Comparison of ENCODE assay signal across 20 mouse cellular contexts in genomic region chr17:5168046-5168445, GRCm38 (mm10).
A peak's percentile ranks its signal among the peaks of the same experiment; 100 is the strongest.
DNase-seq lines count a peak whose midpoint lies in the region; ATAC-seq and TF ChIP-seq lines count a peak whose summit lies in the region.
"Had no signal": no experiment of that assay in that cellular context is flagged by ENCODE, and none has a peak within 500 bp of the region (broad histone marks: within the 10 kb centered on the region; RNA-seq: fewer than 3 reads in every experiment).

No protein-coding gene starts in this region.

- in situ Hi-C loops in CH12.LX (cut with MboI; ENCODE audit: low pct_ligation_motif_present, low pct_unique_long_range_greater_than_20kb, low sequenced_read_pairs), result loop anchor here (25.0 kb wide), 1 partner anchor 381 kb away; no protein-coding TSS in a partner anchor

- no peak for TF ChIP-seq EP300 in CH12.LX (IDR thresholded peaks at IDR 0.05; ENCODE audit: low read length)

- dilution Hi-C loops in CH12.LX (cut with MboI; ENCODE audit: extremely low pct_ligation_motif_present, extremely low pct_unique_long_range_greater_than_20kb, low sequenced_read_pairs), result no loop called here

- no peaks in the 10 kb centered on the region for H3K27me3 ChIP-seq in kidney, postnatal 0 days (ENCODE audit: insufficient read depth, low read length)
- H3K27me3 ChIP-seq in kidney, embryonic 16.5 days (ENCODE audit: insufficient read depth, low read length), result no peaks in the 10 kb centered on the region
- no peaks in the 10 kb centered on the region for H3K27me3 ChIP-seq in CH12.LX (replicated peaks)
- H3K27me3 ChIP-seq: embryonic facial prominence, embryonic 15.5 days; heart, embryonic 15.5 days; kidney, embryonic 15.5 days; limb, embryonic 13.5 days; neural tube, embryonic 13.5 days had no signal

- H3K4me1 ChIP-seq in kidney, postnatal 0 days (replicated peaks; ENCODE audit: insufficient read depth, low read length), result peaks cover 11% of the 10 kb centered on the region
- peaks cover 32% of the 10 kb centered on the region for H3K4me1 ChIP-seq in kidney, embryonic 16.5 days (ENCODE audit: insufficient read depth, low read length)
- H3K4me1 ChIP-seq in CH12.LX (ENCODE audit: control insufficient read depth in 1 of 2, insufficient read depth in 2 of 2), result peaks cover 21 to 91% of the 10 kb centered on the region in 2 experiments

- H3K4me3 ChIP-seq in kidney, postnatal 0 days (replicated peaks; ENCODE audit: low read depth, low read length), result no peak overlapping the region
- no peak overlapping the region for H3K4me3 ChIP-seq in kidney, embryonic 16.5 days (ENCODE audit: low read length)
- no peak overlapping the region for H3K4me3 ChIP-seq in CH12.LX (replicated peaks in 1 of 3; ENCODE audit: low read depth in 2 of 3, low read length in 2 of 3, poor library complexity in 1 of 3)
- H3K4me3 ChIP-seq: embryonic facial prominence, embryonic 15.5 days; heart, embryonic 15.5 days; hindbrain, embryonic 10.5 days; kidney, embryonic 15.5 days; limb, embryonic 13.5 days; neural tube, embryonic 13.5 days had no signal

- DNase-seq in kidney, postnatal 0 days (ENCODE audit: low spot score), result no peak
- DNase-seq in CD4-positive, CD25-positive, alpha-beta regulatory T cell, adult 2 months (ENCODE audit: low read depth, low spot score), result peak; percentile 44
- DNase-seq in CH12.LX (ENCODE audit: extremely low read depth), result no peak
- peak; percentile 48 for DNase-seq in thymus, postnatal 0 days (ENCODE audit: low spot score)
- no peak for DNase-seq in c-Kit-positive CD71-positive TER-119-positive erythroid progenitor cells, embryonic 14.5 days (ENCODE audit: low spot score)
- no peak for DNase-seq in cerebellum, postnatal 14 days
- DNase-seq: adrenal gland, postnatal 25 days; cerebellum, adult 11-12 months; cerebellum, postnatal 25 days; embryo, embryonic 11 days; forebrain, postnatal 0 days; lung, postnatal 14 days; right cerebral cortex, postnatal 14 days had no signal

- 0 out of 2 replicates have a peak, but pooled peaks have one; percentile 8 for TF ChIP-seq CTCF in kidney, postnatal 0 days (IDR thresholded peaks at IDR 0.05; ENCODE audit: low read depth)
- peak in 1 of 2 experiments; percentile 46; a peak in 2 of 4 replicates for TF ChIP-seq CTCF in CH12.LX (conservative IDR thresholded peaks at IDR 0.05 in 1 of 2, IDR thresholded peaks at IDR 0.05 in 1 of 2; ENCODE audit: low read depth in 2 of 2, low read length in 2 of 2)

- H3K9me3 ChIP-seq in kidney, postnatal 0 days (replicated peaks; ENCODE audit: low read length), result no peaks in the 10 kb centered on the region
- H3K9me3 ChIP-seq in kidney, embryonic 16.5 days (ENCODE audit: low read length), result no peaks in the 10 kb centered on the region
- H3K9me3 ChIP-seq in CH12.LX (replicated peaks; ENCODE audit: low read length), result no peaks in the 10 kb centered on the region
- H3K9me3 ChIP-seq: embryonic facial prominence, embryonic 15.5 days; heart, embryonic 15.5 days; hindbrain, embryonic 10.5 days; kidney, embryonic 15.5 days; limb, embryonic 13.5 days; neural tube, embryonic 13.5 days had no signal

- H3K4me2 ChIP-seq in kidney, postnatal 0 days (ENCODE audit: low read length), result no peak overlapping the region
- no peak overlapping the region for H3K4me2 ChIP-seq in kidney, embryonic 16.5 days (replicated peaks; ENCODE audit: low read depth, low read length)
- H3K4me2 ChIP-seq in CH12.LX (ENCODE audit: insufficient read depth, low read depth, poor library complexity, severe bottlenecking), result no peak overlapping the region
- H3K4me2 ChIP-seq: embryonic facial prominence, embryonic 15.5 days; heart, embryonic 15.5 days; kidney, embryonic 15.5 days; limb, embryonic 13.5 days; neural tube, embryonic 13.5 days had no signal

- H3K9ac ChIP-seq in kidney, postnatal 0 days (ENCODE audit: low read depth, low read length), result no peak overlapping the region
- no peak overlapping the region for H3K9ac ChIP-seq in kidney, embryonic 16.5 days (replicated peaks; ENCODE audit: low read length)
- no peak overlapping the region for H3K9ac ChIP-seq in CH12.LX (ENCODE audit: insufficient read depth, low read depth)
- H3K9ac ChIP-seq: embryonic facial prominence, embryonic 15.5 days; forebrain, postnatal 0 days; heart, embryonic 15.5 days; kidney, embryonic 15.5 days; limb, embryonic 13.5 days; neural tube, embryonic 13.5 days had no signal

- no peaks in the 10 kb centered on the region for H3K36me3 ChIP-seq in kidney, postnatal 0 days (ENCODE audit: insufficient read depth, low read length)
- H3K36me3 ChIP-seq in kidney, embryonic 16.5 days (ENCODE audit: insufficient read depth, low read length), result 0 out of 2 replicates have a peak, but pooled peaks cover 1% of the 10 kb centered on the region
- peaks cover 0 to 14% of the 10 kb centered on the region in 2 experiments for H3K36me3 ChIP-seq in CH12.LX (replicated peaks in 1 of 2; ENCODE audit: control insufficient read depth in 1 of 2, insufficient read depth in 1 of 2, low read length in 1 of 2)
- H3K36me3 ChIP-seq: embryonic facial prominence, embryonic 15.5 days; heart, embryonic 15.5 days; kidney, embryonic 15.5 days; limb, embryonic 13.5 days; neural tube, embryonic 13.5 days had no signal

- no peaks in the 10 kb centered on the region for H3K79me2 ChIP-seq in CH12.LX (replicated peaks; ENCODE audit: control insufficient read depth, extremely low read depth, insufficient read depth, poor library complexity, severe bottlenecking)

- no peak overlapping the region for H3K27ac ChIP-seq in kidney, postnatal 0 days
- no peak overlapping the region for H3K27ac ChIP-seq in kidney, embryonic 16.5 days (ENCODE audit: low read length)
- H3K27ac ChIP-seq in CH12.LX (ENCODE audit: insufficient read depth, low read depth), result no peak overlapping the region
- H3K27ac ChIP-seq: embryonic facial prominence, embryonic 15.5 days; heart, embryonic 15.5 days; hindbrain, embryonic 10.5 days; kidney, embryonic 15.5 days; limb, embryonic 13.5 days had no signal

- TF ChIP-seq POLR2A in CH12.LX (IDR thresholded peaks at IDR 0.05; ENCODE audit: low read depth, low read length), result no peak

- no peak for ATAC-seq in kidney, postnatal 0 days (replicated peaks; ENCODE audit: low FRiP score, low read depth)
- ATAC-seq in kidney, embryonic 16.5 days (ENCODE audit: low FRiP score, low TSS enrichment), result no peak
- ATAC-seq: forebrain, postnatal 0 days had no signal

- peak; percentile 54 for TF ChIP-seq RAD21 in CH12.LX (IDR thresholded peaks at IDR 0.05; ENCODE audit: low read depth, low read length)

- 70% methylated on average over 7 of the region's 7 CpGs for WGBS in kidney, postnatal 0 days
- 73% methylated on average over 7 of the region's 7 CpGs for WGBS in kidney, embryonic 16.5 days

TF ChIP-seq in CH12.LX, 34 proteins besides CTCF, POLR2A, EP300 and RAD21:
- peak; percentile 29 for TF ChIP-seq SMC3 (IDR thresholded peaks at IDR 0.05; ENCODE audit: low read depth, low read length)
- no peak for TF ChIP-seq RCOR1 (conservative IDR thresholded peaks at IDR 0.05; ENCODE audit: low read depth, low read length)
TF ChIP-seq in CH12.LX: peak in this region for 1.

Comparison
In these comparisons a context has a peak if more than half of its experiments do, and no peak if none do; other contexts are left out.
1. DNase-seq: peak in CD4-positive, CD25-positive, alpha-beta regulatory T cell, adult 2 months (single experiment) and thymus, postnatal 0 days (single experiment); none in kidney, postnatal 0 days (single experiment), CH12.LX (single experiment), c-Kit-positive CD71-positive TER-119-positive erythroid progenitor cells, embryonic 14.5 days (single experiment) and cerebellum, postnatal 14 days (0 of 2).